Mouse (Mus musculus): Measurements from ENCODE around the gene BC028528. TPM values are rescaled to one million over a fixed set of nuclear protein-coding genes. Genes with fewer than 3 reads are reported as not detected.

Gene BC028528
- total RNA-seq, 2 experiments from 2014 or later: 11.4 to 11.7 TPM

DNA sequence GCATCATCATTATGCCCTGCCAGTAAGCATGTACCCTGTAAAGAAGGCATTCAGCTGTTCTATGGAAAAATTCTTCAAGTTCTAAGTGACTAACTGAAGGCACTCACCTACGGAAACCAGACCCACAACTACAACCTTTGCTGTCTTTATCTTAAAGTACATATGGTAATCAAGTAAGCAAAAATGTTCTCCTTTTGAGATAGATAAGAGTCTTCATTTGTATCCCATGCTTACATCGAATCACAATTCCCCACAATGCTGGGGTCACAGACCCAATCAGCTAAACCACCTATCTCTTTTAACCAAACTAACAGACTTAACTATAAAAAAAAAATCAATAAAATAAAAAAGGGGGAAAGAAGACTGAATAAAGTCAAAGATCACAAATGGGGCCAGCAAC is 52.6 kb downstream of the BC028528 start:
- DNase-seq: no peak
- intact Hi-C loops (cut with DNase I): no loop called here

Other genes with a start within 250 kb of the BC028528 start
- gene Mcl1, start 233.2 kb downstream of the BC028528 start, total RNA-seq (2021): 100 to 1,000 TPM; 151 to 156 TPM
- gene Adamtsl4, start 204.1 kb downstream of the BC028528 start, total RNA-seq (2021): 10 to 100 TPM; 62.2 to 67.6 TPM
- gene Ecm1, start 152.4 kb downstream of the BC028528 start, total RNA-seq (2021): 10 to 100 TPM; 59.4 to 60.0 TPM
- 10 to 100 TPM; 42.9 to 46.2 TPM for gene Tars2, start 131.8 kb downstream of the BC028528 start, total RNA-seq (2021)
- 10 to 100 TPM; 41.9 to 43.8 TPM for gene Rprd2, start 73.1 kb downstream of the BC028528 start, total RNA-seq (2021)
- 10 to 100 TPM; 17.6 to 21.3 TPM for gene Prpf3, start 36.1 kb downstream of the BC028528 start, total RNA-seq (2021)
- gene Mrps21, start 20.5 kb downstream of the BC028528 start, total RNA-seq (2021): 100 to 1,000 TPM; 318 to 326 TPM
- 10 to 100 TPM in 1 of 2 experiments, 1 to 10 TPM in 1; 4.5 to 20.1 TPM for gene Ciart, start 9.8 kb downstream of the BC028528 start, total RNA-seq (2021)
- gene Aph1a, start 2.0 kb upstream of the BC028528 start, total RNA-seq (2021): 100 to 1,000 TPM; 114 to 122 TPM
- gene Car14, start 12.7 kb upstream of the BC028528 start, total RNA-seq (2021): 100 to 1,000 TPM; 152 to 202 TPM
- gene Anp32e, start 37.2 kb upstream of the BC028528 start, total RNA-seq (2021): 10 to 100 TPM; 82.7 to 85.9 TPM
- gene Plekho1, start 104.0 kb upstream of the BC028528 start, total RNA-seq (2021): 10 to 100 TPM; 73.4 to 81.1 TPM
- 10 to 100 TPM; 22.3 to 26.0 TPM for gene Vps45, start 166.5 kb upstream of the BC028528 start, total RNA-seq (2021)
- gene Otud7b, start 212.5 kb upstream of the BC028528 start, total RNA-seq (2021): 10 to 100 TPM; 56.7 to 67.6 TPM